Mouse (Mus musculus) yolk sac, embryonic 10.5 days (tissue): ENCODE data around the gene Icmt.

Experiments
- DNase-seq: peaks from one replicate; pipeline ENCODE4 v3.0.0-alpha.2; 2017; ENCODE audit warnings: low spot score

The Icmt gene

DNA sequence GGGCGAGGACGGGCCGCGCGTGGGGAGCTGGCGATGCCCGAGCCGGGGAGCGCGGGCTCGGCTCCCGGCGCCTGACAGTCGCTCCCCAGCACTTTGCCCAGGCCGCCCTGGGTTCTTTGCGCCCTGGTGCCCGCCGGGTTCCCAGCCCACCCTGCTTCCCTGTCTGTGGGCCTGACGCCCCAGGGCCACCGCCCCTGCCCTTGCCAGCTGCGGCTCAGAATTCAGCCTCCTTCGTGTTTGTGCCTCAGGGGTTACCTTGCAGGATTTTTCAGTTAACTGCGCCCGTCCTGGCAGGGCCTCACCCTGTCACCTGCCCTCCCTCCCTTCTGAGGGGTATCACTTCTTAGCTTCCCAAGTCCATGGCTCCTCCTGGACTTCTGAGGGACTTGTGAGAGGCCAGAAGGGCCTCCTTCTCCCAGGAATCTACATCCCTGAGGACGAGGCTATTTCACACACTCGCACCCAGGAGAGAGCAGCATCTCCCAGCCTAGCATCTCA is 42.3 kb downstream of the Icmt start:
- no peak for DNase-seq

DNA sequence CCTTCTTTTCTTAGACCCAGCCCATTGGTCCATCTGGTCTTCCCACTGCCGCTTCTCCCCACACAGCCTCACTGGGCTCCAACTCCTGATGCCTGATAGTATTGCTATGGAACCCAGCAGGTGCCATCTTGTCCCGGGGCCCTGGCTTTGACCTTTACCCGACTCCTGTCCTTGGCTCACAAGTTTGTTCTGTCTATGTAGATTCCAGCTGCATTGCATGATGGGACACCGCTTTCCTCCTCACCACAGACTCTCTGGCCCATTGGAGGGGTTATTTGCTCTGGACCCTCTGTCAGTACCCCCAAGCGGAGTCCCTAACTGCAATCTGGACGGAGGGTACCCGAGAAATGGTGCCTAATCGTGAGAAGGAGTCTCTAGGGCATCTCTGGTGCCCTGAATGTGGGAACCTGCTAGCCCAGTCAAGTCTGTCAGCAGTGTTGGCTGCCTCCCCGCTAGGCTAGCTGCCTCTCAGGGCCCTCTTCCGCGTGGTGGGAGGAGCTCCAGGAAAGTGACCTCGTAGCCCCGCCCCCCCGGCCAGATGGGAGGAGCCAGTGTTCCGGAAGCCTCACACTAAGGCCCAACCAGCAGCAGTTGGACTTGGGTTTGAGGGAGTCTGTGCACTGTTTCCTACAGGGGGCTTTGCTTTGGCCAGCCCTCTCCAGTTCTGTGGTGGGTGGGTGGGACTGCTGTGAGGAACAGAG is 43.7 kb downstream of the Icmt start:
- DNase-seq = no peak

DNA sequence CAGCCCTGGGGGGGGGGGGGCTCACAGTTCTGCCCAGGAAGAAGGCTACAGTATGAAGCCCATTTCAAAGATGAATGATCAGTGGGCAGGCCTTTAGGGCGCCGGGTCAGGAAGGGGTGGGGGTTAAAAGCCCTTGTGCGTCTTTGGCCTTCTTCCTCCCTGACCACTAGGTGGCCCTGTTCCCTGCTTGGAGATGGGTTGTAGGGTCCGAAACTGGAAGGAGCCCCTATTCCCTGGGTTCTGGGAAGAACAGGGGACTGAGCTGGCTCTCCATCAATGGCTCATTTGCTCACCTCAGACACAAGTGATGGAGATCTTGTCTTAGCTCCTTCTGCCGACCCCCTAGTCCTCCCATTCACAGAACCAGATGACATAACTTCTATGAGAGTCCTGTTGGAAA is 46.3 kb downstream of the Icmt start:
- no peak for DNase-seq

DNA sequence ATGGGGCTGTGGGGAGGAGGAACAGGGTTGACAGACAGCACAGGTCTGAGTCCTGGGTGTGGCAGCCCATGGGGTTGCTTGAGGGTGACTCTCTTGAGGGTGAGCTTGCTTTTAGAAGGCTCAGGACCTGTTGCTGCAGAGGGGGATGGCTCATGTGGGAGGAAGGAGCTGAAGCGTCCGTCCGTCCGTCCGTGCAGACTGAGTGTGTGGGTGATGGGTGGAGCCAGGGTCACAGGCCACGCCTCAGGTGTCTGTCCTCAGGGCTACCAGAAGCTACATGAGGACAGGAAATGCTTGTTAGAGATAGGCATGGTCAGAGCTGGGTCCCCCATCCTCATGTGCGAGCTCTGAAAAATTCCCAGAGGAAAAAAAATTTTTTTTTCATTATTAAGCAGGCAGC is 47.6 kb downstream of the Icmt start:
- no peak for DNase-seq

DNA sequence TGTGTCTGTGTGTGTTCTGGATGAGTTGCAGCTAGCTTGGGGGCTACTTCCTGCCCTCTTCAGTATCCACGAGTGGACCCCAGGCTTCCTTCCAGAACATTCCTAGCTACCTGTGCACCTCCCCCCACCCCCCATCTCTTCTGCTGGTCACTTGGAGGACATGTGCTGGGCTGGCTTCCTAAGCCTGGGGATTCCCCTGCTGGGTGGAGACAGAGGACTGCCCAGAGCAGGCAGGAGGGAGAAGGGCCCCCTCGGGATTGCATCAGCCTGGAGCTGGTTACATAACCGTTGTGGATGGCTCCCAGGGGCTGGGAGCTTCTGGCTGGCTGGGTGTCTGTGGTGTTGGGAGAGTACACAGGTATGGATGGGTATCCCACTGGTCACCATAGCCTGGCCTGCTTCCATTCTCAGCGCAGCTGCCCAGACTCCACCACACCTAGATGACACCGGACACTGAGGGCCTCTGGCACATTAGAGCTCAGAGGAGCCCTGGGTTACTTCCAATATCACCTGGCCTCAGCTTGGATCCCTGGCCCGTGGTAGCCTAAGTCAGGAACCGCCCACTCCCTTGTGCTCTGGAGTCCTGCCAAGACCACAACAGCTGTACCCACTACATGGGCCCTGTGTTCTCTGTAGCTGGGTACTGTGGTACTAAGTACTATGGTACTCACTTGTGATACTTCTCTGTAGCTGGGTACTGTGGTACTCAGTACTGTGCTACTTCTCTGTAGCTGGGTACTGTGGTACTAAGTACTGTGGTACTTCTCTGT is 48.3 kb downstream of the Icmt start:
- no peak for DNase-seq

DNA sequence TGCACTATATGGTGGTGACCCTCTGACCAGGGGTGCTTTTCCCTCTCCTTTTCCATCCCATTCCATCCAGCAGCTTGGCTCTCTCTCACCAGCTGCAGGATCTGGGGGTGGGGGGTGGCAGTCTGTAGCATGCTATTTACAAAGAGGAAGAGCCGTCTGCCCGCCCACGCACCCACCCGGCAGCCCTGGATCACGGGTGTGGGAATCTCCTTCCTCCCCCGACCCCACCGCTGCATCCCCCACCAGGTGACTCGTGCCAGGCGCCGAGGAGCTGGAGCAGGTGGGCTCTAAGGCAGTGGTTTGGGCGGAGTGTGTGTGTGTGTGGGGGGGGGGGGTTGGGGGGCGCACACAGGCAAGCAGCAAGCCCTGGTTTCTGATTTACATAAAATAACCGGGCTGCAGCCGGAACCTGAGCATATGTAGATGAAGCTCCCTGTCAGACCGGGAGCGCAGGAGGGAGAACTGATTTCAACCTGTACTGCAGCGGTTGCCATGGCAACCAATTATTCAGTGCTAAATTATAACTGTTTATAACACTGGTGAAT is 52.9 kb downstream of the Icmt start:
- DNase-seq = no peak

DNA sequence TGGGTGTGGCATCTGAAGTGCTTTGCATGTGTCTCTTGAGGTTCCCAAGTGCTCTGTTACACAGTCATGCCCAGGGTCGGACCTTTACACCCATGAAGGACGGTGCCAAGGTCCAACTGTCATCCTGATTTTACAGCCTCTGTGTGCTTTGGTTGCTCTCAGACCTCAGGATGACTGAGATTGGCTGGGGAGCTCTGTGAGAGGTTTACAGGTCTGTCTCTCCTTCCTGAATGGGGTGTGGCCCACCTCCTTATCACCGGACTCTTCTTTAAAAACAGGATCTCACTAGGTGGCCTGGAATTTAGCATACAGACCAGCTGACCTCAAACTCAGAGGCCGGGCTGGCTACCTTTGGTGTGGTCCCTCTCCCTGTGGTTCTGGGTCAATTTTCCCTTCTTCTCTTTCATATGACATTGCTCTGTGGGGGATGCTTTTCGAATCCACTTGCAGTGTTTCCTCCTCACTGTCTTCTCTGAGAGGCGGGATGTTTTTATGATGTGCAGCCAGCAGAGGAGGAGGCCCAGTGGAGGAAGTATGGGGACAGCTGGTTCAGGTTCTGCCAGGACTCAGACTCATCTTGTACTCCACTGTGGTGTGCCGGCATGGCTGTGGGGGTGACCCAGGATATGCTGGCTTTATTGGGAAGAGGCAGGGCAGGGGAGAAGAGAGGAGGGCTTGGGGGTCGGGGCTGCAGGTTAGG is 53.8 kb downstream of the Icmt start:
- DNase-seq = no peak

DNA sequence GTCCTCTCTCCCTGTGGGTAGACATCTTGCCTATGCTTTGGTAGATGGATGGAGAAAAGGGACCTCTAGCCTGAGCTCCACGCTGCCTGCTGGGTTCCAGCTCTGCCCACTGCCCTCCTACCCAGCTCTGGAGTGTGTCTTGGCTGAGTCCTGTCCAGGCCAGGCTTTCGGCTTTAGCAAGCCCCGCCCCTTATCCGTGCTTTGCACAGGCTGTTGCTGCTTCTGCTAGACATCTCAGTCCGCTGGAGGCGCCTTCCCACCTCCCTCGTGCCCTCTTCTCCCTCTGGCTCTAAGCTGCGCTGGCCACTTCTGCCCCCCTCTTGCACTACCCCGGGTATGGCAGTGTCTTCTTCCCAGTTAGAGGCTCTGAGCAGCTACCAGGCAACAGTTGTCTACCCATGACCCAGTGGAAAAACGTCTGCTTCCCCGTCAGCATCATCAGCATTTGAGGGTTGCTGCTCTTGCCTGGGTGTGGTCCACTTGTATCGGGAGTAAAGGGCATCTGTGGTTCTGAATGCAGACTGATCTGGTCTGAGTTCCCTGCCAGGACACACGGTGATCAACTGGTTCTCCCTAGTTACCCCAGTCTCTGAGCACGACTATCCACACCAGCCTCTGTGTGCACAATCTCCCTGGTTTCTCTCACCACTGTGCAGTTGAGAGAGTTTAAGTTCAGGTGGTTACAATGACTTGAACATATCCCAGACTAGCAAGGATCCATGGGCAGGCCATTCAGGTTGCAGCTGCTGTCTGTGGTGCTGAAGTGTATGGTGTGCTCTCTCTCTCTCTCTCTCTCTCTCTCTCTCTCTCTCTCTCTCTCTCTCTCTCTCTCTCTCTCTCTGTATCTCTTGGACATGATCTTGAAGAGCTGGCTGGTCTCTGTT is 54.6 kb downstream of the Icmt start:
- DNase-seq = no peak

DNA sequence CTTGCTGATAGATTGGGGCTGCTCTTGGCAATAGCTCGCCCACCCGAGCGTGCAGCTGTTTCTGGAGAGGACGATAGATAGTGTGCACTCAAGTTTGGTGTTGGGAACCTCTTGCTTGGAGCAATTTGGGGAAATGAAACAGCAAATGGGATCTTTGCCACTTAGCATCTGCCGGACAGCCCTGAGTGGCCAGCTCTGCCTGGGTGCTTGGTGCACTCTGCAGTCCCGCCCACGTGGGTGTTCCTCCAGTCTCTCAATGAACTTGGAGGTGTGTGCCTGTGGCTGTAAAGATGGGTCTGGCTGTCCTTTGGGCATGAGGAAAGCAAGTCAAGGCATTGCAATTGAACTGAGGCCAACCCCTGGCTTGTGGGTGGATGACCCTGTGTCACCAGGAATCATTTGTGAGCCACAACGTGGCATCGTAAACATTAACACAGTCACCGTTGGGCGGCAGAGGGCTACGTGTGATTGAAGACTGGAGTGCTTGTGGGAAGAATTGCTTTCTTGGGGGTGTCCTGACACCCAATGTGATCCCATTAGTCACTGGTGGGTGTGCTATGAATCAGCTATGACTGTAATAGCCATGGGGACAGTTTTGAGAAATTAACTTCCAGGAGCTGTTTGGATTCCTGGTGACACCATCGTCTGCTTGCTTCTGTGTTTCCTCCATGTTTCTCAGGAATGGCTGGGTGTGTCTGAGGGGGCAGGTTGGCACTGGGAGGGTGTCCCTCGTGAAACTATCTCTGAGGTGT is 57.0 kb downstream of the Icmt start:
- DNase-seq = no peak

DNA sequence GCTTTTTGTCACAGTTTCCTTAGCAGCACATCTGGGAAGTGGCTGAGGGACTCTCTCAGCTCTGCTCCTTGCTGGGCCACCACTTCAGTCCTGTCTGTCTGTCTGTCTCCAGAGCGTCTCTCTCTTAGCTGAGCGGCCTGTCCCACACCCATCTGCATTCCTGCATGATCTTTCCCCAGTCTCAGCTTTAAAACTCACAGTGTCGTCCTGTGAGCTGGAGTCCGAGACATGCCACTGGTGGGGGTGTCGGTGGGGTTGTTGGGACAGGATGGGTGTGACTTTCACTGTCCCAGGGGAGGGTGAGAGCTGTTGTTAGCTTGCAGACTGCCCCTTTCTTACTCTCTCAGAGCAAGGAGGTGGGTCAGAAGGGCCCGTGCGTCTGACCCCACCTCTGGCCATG is 58.6 kb downstream of the Icmt start:
- no peak for DNase-seq
